Comparison of ENCODE assay signal across 27 mouse cellular contexts in the genomic region with DNA sequence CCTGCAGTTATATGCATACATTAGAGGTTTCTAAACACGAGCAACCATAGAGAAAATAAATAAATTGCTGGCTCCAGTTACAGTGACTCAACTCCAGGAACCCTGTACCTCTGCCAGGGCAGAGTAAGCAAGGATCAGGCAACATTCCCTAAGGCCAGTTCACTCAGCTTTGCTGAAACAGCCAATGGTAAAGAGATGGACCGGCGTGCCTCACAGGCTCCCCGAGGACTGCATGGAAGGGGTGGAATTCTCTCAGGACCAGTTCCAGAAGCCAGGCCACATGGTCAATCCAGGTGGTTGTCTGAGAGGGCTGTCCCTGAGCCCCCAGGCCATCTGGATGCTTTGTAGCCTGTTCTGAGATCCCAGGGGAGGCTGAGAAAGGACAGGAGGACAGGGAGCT. TPM values are rescaled to one million over a fixed set of nuclear protein-coding genes. Genes with fewer than 3 reads are reported as not detected.
DNase-seq lines count a peak whose midpoint lies in the region; ATAC-seq and TF ChIP-seq lines count a peak whose summit lies in the region.
"Had no signal": no experiment of that assay in that cellular context is flagged by ENCODE, and none has a peak within 500 bp of the region (broad histone marks: within the 10 kb centered on the region; RNA-seq: fewer than 3 reads in every experiment).

No protein-coding gene starts in this region.

- no peak overlapping the region for H3K4me3 ChIP-seq in forebrain, embryonic 10.5 days
- H3K4me3 ChIP-seq in forebrain, embryonic 13.5 days: no peak overlapping the region
- H3K4me3 ChIP-seq in embryonic facial prominence, embryonic 12.5 days: no peak overlapping the region
- H3K4me3 ChIP-seq in limb, embryonic 14.5 days (replicated peaks; ENCODE audit: low read length): no peak overlapping the region
- H3K4me3 ChIP-seq: heart, embryonic 13.5 days; hindbrain, embryonic 12.5 days; liver, embryonic 12.5 days; midbrain, embryonic 12.5 days; neural tube, embryonic 12.5 days had no signal

- 77% methylated on average over 4 of the region's 4 CpGs for WGBS in forebrain, embryonic 10.5 days
- 93% methylated on average over 4 of the region's 4 CpGs for WGBS in forebrain, embryonic 13.5 days
- WGBS in embryonic facial prominence, embryonic 12.5 days: 56% methylated on average over 4 of the region's 4 CpGs
- WGBS in limb, embryonic 14.5 days: 58% methylated on average over 4 of the region's 4 CpGs

- intact Hi-C loops in left cerebral cortex, postnatal 25 days (cut with DNase I): no loop called here

- H3K27me3 ChIP-seq in forebrain, embryonic 10.5 days (ENCODE audit: poor library complexity, severe bottlenecking): 0 out of 2 replicates have a peak, but pooled peaks cover 6% of the 10 kb centered on the region
- H3K27me3 ChIP-seq in forebrain, embryonic 13.5 days: no peaks in the 10 kb centered on the region
- no peaks in the 10 kb centered on the region for H3K27me3 ChIP-seq in embryonic facial prominence, embryonic 12.5 days
- H3K27me3 ChIP-seq in limb, embryonic 14.5 days (ENCODE audit: control insufficient read depth, insufficient read depth, low read length): no peaks in the 10 kb centered on the region
- H3K27me3 ChIP-seq: hindbrain, embryonic 12.5 days; neural tube, embryonic 12.5 days had no signal

- peaks cover 47% of the 10 kb centered on the region for H3K4me1 ChIP-seq in forebrain, embryonic 10.5 days
- peaks cover 37% of the 10 kb centered on the region for H3K4me1 ChIP-seq in forebrain, embryonic 13.5 days
- peaks cover 68% of the 10 kb centered on the region for H3K4me1 ChIP-seq in embryonic facial prominence, embryonic 12.5 days
- H3K4me1 ChIP-seq in limb, embryonic 14.5 days (ENCODE audit: control insufficient read depth, insufficient read depth, low read length): peaks cover 71% of the 10 kb centered on the region

- H3K9me3 ChIP-seq in forebrain, embryonic 10.5 days: no peaks in the 10 kb centered on the region
- no peaks in the 10 kb centered on the region for H3K9me3 ChIP-seq in forebrain, embryonic 13.5 days (replicated peaks)
- no peaks in the 10 kb centered on the region for H3K9me3 ChIP-seq in embryonic facial prominence, embryonic 12.5 days
- no peaks in the 10 kb centered on the region for H3K9me3 ChIP-seq in limb, embryonic 14.5 days (ENCODE audit: control insufficient read depth, low read length)
- H3K9me3 ChIP-seq: heart, embryonic 13.5 days; hindbrain, embryonic 12.5 days; liver, embryonic 12.5 days; midbrain, embryonic 12.5 days; neural tube, embryonic 12.5 days had no signal

- peak overlapping the region; percentile 62 for H3K27ac ChIP-seq in forebrain, embryonic 10.5 days
- H3K27ac ChIP-seq in forebrain, embryonic 13.5 days: no peak overlapping the region
- 0 out of 2 replicates have a peak overlapping the region, but pooled peaks have one; percentile 42 for H3K27ac ChIP-seq in embryonic facial prominence, embryonic 12.5 days
- 0 out of 2 replicates have a peak overlapping the region, but pooled peaks have one; percentile 20 for H3K27ac ChIP-seq in limb, embryonic 14.5 days (replicated peaks; ENCODE audit: low read depth, low read length)
- H3K27ac ChIP-seq: heart, embryonic 13.5 days; hindbrain, embryonic 12.5 days; liver, embryonic 12.5 days; midbrain, embryonic 12.5 days; neural tube, embryonic 12.5 days had no signal

- H3K36me3 ChIP-seq in forebrain, embryonic 10.5 days (replicated peaks): no peaks in the 10 kb centered on the region
- no peaks in the 10 kb centered on the region for H3K36me3 ChIP-seq in forebrain, embryonic 13.5 days (ENCODE audit: poor library complexity, severe bottlenecking)
- H3K36me3 ChIP-seq in embryonic facial prominence, embryonic 12.5 days: no peaks in the 10 kb centered on the region
- no peaks in the 10 kb centered on the region for H3K36me3 ChIP-seq in limb, embryonic 14.5 days (ENCODE audit: control insufficient read depth, insufficient read depth, low read length)
- H3K36me3 ChIP-seq: heart, embryonic 13.5 days; hindbrain, embryonic 12.5 days; liver, embryonic 12.5 days; midbrain, embryonic 12.5 days; neural tube, embryonic 12.5 days had no signal

- no peak for TF ChIP-seq POLR2A in limb, embryonic 14.5 days (IDR thresholded peaks at IDR 0.05; ENCODE audit: borderline replicate concordance, extremely low read depth, insufficient read depth, insufficient read length)

- no peak for ATAC-seq in forebrain, embryonic 13.5 days
- no peak for ATAC-seq in embryonic facial prominence, embryonic 12.5 days (ENCODE audit: insufficient number of reproducible peaks, insufficient read depth, low FRiP score, low TSS enrichment)
- no peak for ATAC-seq in limb, embryonic 14.5 days (ENCODE audit: low FRiP score, low read depth)
- ATAC-seq: forebrain, postnatal 0 days; intestine, postnatal 0 days; liver, embryonic 12.5 days had no signal

- no peak for DNase-seq in forebrain, embryonic 10.5 days (ENCODE audit: extremely low spot score, low spot score)
- DNase-seq in NIH3T3 (ENCODE audit: low read depth): peak; percentile 93
- DNase-seq in limb, embryonic 14.5 days (ENCODE audit: low spot score): no peak
- no peak for DNase-seq in retina, embryonic 14.5 days (ENCODE audit: low spot score)
- no peak for DNase-seq in left cerebral cortex, postnatal 25 days (ENCODE audit: low spot score in 2 of 2)
- no peak for DNase-seq in layer of hippocampus, postnatal 14 days (ENCODE audit: low spot score in 2 of 2)
- DNase-seq: cerebellum, adult 18-20 months; cerebellum, postnatal 25 days; forebrain, postnatal 0 days; gastrocnemius, postnatal 14 days; heart, adult 18-20 months; kidney, postnatal 36 days; lung, adult 18-20 months; lung, postnatal 10 days; retina, postnatal 1 day; right cerebral cortex, postnatal 25 days; spleen, adult 18-20 months had no signal

- H3K4me2 ChIP-seq in forebrain, embryonic 13.5 days: no peak overlapping the region
- no peak overlapping the region for H3K4me2 ChIP-seq in embryonic facial prominence, embryonic 12.5 days (replicated peaks)
- H3K4me2 ChIP-seq in limb, embryonic 14.5 days (replicated peaks; ENCODE audit: low read depth, low read length, severe bottlenecking): no peak overlapping the region
- H3K4me2 ChIP-seq: heart, embryonic 13.5 days; hindbrain, embryonic 12.5 days; liver, embryonic 12.5 days; midbrain, embryonic 12.5 days; neural tube, embryonic 12.5 days had no signal

- no peak overlapping the region for H3K9ac ChIP-seq in forebrain, embryonic 13.5 days
- H3K9ac ChIP-seq in embryonic facial prominence, embryonic 12.5 days: no peak overlapping the region
- no peak overlapping the region for H3K9ac ChIP-seq in limb, embryonic 14.5 days (ENCODE audit: low read depth, low read length, severe bottlenecking)
- H3K9ac ChIP-seq: forebrain, postnatal 0 days; heart, embryonic 13.5 days; hindbrain, embryonic 12.5 days; liver, embryonic 12.5 days; midbrain, embryonic 12.5 days; neural tube, embryonic 12.5 days had no signal

RNA-seq across cellular contexts. Expression of a gene that starts 26.8 kb away (rescaled TPM):
- polyA plus RNA-seq in forebrain, embryonic 10.5 days (2016; fragmentation: Nextera tagmentation; extraction: Ambion mirVana): 19.3 and 21.5 TPM in 2 replicates
- 28.5 and 29.1 TPM in 2 replicates for polyA plus RNA-seq in forebrain, embryonic 13.5 days (2015; fragmentation: Nextera tagmentation; extraction: Ambion mirVana)
- 42.7 and 45.3 TPM in 2 replicates for polyA plus RNA-seq in embryonic facial prominence, embryonic 12.5 days (2016; fragmentation: Nextera tagmentation; extraction: Ambion mirVana)
- polyA plus RNA-seq in limb, embryonic 14.5 days (2012; rRNA removed): 93.8 and 129 TPM in 2 replicates
- polyA plus RNA-seq in limb, embryonic 14.5 days (2014; fragmentation: Nextera tagmentation; extraction: Ambion mirVana): 49.7 and 54.9 TPM in 2 replicates
- 1 to 10 TPM; 7.2 to 8.6 TPM for total RNA-seq in left cerebral cortex, postnatal 25 days (2021)
- 10 to 100 TPM; 10.9 to 14.5 TPM for total RNA-seq in layer of hippocampus, postnatal 14 days (2021)
- total RNA-seq: megakaryocyte progenitor cell, adult 5-6 weeks; monocyte, adult 5-6 weeks had no signal
